9 mouse cellular contexts compared by ENCODE assay signal in genomic region chr17:34411117-34411516, GRCm38 (mm10). TPM values are rescaled to one million over a fixed set of nuclear protein-coding genes. Genes with fewer than 3 reads are reported as not detected.
A peak's percentile ranks its signal among the peaks of the same experiment; 100 is the strongest.
DNase-seq lines count a peak whose midpoint lies in the region; ATAC-seq and TF ChIP-seq lines count a peak whose summit lies in the region.
"Had no signal": no experiment of that assay in that cellular context is flagged by ENCODE, and none has a peak within 500 bp of the region (broad histone marks: within the 10 kb centered on the region; RNA-seq: fewer than 3 reads in every experiment).

No protein-coding gene starts in this region.

- H3K4me1 ChIP-seq in hindbrain, embryonic 10.5 days (replicated peaks) = no peaks in the 10 kb centered on the region
- H3K4me1 ChIP-seq in hindbrain, embryonic 12.5 days = no peaks in the 10 kb centered on the region
- no peaks in the 10 kb centered on the region for H3K4me1 ChIP-seq in forebrain, postnatal 0 days (ENCODE audit: insufficient read depth)
- no peaks in the 10 kb centered on the region for H3K4me1 ChIP-seq in midbrain, postnatal 0 days (ENCODE audit: insufficient read depth, low read length)

- WGBS in hindbrain, embryonic 10.5 days = 25% methylated on average over 6 of the region's 6 CpGs
- WGBS in hindbrain, embryonic 12.5 days = 26% methylated on average over 6 of the region's 6 CpGs
- 19% methylated on average over 6 of the region's 6 CpGs for WGBS in forebrain, postnatal 0 days
- 19% methylated on average over 6 of the region's 6 CpGs for WGBS in midbrain, postnatal 0 days

- no peak overlapping the region for H3K27ac ChIP-seq in hindbrain, embryonic 10.5 days
- no peak overlapping the region for H3K27ac ChIP-seq in hindbrain, embryonic 12.5 days
- no peak overlapping the region for H3K27ac ChIP-seq in forebrain, postnatal 0 days (ENCODE audit: low read depth, low read length)
- H3K27ac ChIP-seq in midbrain, postnatal 0 days (ENCODE audit: low read depth, low read length) = no peak overlapping the region
- H3K27ac ChIP-seq: macrophage had no signal

- no peaks in the 10 kb centered on the region; the same call in 1 of the 2 replicates for H3K27me3 ChIP-seq in hindbrain, embryonic 10.5 days (ENCODE audit: insufficient read depth, poor library complexity, severe bottlenecking)
- H3K27me3 ChIP-seq in hindbrain, embryonic 12.5 days = no peaks in the 10 kb centered on the region
- H3K27me3 ChIP-seq in forebrain, postnatal 0 days (ENCODE audit: insufficient read depth, low read length) = no peaks in the 10 kb centered on the region
- no peaks in the 10 kb centered on the region for H3K27me3 ChIP-seq in midbrain, postnatal 0 days (ENCODE audit: insufficient read depth, low read length)

- intact Hi-C loops in left cerebral cortex, postnatal 25 days (cut with DNase I) = loop anchor here (2.0 to 5.0 kb wide), 3 partner anchors 22 to 239 kb away; no protein-coding TSS in a partner anchor

- DNase-seq in hindbrain, embryonic 10.5 days (ENCODE audit: low spot score) = peak; percentile 54
- peak; percentile 43 for DNase-seq in c-Kit-positive CD71-positive TER-119-negative erythroid progenitor cells, embryonic 14.5 days (ENCODE audit: low read depth)
- DNase-seq in forebrain, postnatal 0 days = peak; percentile 85
- peak; percentile 84 for DNase-seq in induced T-regulatory cell, adult 2 months (ENCODE audit: low read depth)
- peak; percentile 81 to 88 for DNase-seq in left cerebral cortex, postnatal 25 days (ENCODE audit: low spot score in 2 of 2)
- peak; percentile 74 for DNase-seq in midbrain, postnatal 0 days (ENCODE audit: low spot score)
- DNase-seq in spleen, postnatal 14 days (ENCODE audit: low spot score in 2 of 2) = peak; percentile 40 to 69

- no peak for ATAC-seq in hindbrain, embryonic 12.5 days (ENCODE audit: low FRiP score)
- peak; percentile 60 for ATAC-seq in forebrain, postnatal 0 days
- ATAC-seq in midbrain, postnatal 0 days (ENCODE audit: low FRiP score) = 0 out of 2 replicates have a peak, but pooled peaks have one; percentile 34

- no peaks in the 10 kb centered on the region for H3K36me3 ChIP-seq in hindbrain, embryonic 10.5 days
- H3K36me3 ChIP-seq in hindbrain, embryonic 12.5 days = no peaks in the 10 kb centered on the region
- no peaks in the 10 kb centered on the region for H3K36me3 ChIP-seq in forebrain, postnatal 0 days (ENCODE audit: insufficient read depth)
- H3K36me3 ChIP-seq in midbrain, postnatal 0 days (ENCODE audit: insufficient read depth, low read length) = no peaks in the 10 kb centered on the region

- no peak overlapping the region for H3K9ac ChIP-seq in hindbrain, embryonic 12.5 days
- H3K9ac ChIP-seq in forebrain, postnatal 0 days = no peak overlapping the region
- H3K9ac ChIP-seq in midbrain, postnatal 0 days (replicated peaks; ENCODE audit: low read length, poor library complexity, severe bottlenecking) = no peak overlapping the region

- H3K4me2 ChIP-seq in hindbrain, embryonic 12.5 days (replicated peaks) = no peak overlapping the region
- no peak overlapping the region for H3K4me2 ChIP-seq in forebrain, postnatal 0 days (ENCODE audit: low read depth)
- H3K4me2 ChIP-seq in midbrain, postnatal 0 days (ENCODE audit: low read depth, low read length, poor library complexity, severe bottlenecking) = no peak overlapping the region

- H3K9me3 ChIP-seq in hindbrain, embryonic 10.5 days = no peaks in the 10 kb centered on the region
- H3K9me3 ChIP-seq in hindbrain, embryonic 12.5 days (replicated peaks) = no peaks in the 10 kb centered on the region
- H3K9me3 ChIP-seq in forebrain, postnatal 0 days (ENCODE audit: low read length) = no peaks in the 10 kb centered on the region
- H3K9me3 ChIP-seq in midbrain, postnatal 0 days (ENCODE audit: low read length) = no peaks in the 10 kb centered on the region

- peak; percentile 87 for TF ChIP-seq CTCF in forebrain, postnatal 0 days (IDR thresholded peaks at IDR 0.05; ENCODE audit: low read depth)
- peak; percentile 96 for TF ChIP-seq CTCF in midbrain, postnatal 0 days (IDR thresholded peaks at IDR 0.05)

- no peak overlapping the region for H3K4me3 ChIP-seq in hindbrain, embryonic 10.5 days
- H3K4me3 ChIP-seq in hindbrain, embryonic 12.5 days = no peak overlapping the region
- no peak overlapping the region for H3K4me3 ChIP-seq in forebrain, postnatal 0 days (ENCODE audit: low read depth, low read length)
- no peak overlapping the region for H3K4me3 ChIP-seq in midbrain, postnatal 0 days (ENCODE audit: low read depth, low read length)

RNA-seq across cellular contexts. Expression of gene BC051142, which starts 12.5 kb away (rescaled TPM):
- 1.4 and 2.0 TPM in 2 replicates for polyA plus RNA-seq in hindbrain, embryonic 10.5 days (2016; fragmentation: Nextera tagmentation; extraction: Ambion mirVana)
- polyA plus RNA-seq in hindbrain, embryonic 12.5 days (2016; fragmentation: Nextera tagmentation; extraction: Ambion mirVana) = 1.9 and 2.5 TPM in 2 replicates
- total RNA-seq in forebrain, postnatal 0 days (2014; rRNA removed) = 6.5 and 9.0 TPM in 2 replicates
- polyA plus RNA-seq in forebrain, postnatal 0 days (2015; fragmentation: Nextera tagmentation; extraction: Ambion mirVana) = 4.4 and 5.5 TPM in 2 replicates
- total RNA-seq in left cerebral cortex, postnatal 25 days (2021) = 1 to 10 TPM; 2.3 to 4.7 TPM
- total RNA-seq in midbrain, postnatal 0 days (2014; rRNA removed) = 2.0 and 9.2 TPM in 2 replicates
- 6.7 and 7.8 TPM in 2 replicates for polyA plus RNA-seq in midbrain, postnatal 0 days (2015; fragmentation: Nextera tagmentation; extraction: Ambion mirVana)

RNA-seq across cellular contexts. Expression of gene Btnl1, which starts 34.2 kb away (rescaled TPM):
- not detected in 2 replicates for polyA plus RNA-seq in hindbrain, embryonic 10.5 days (2016; fragmentation: Nextera tagmentation; extraction: Ambion mirVana)
- not detected in 2 replicates for polyA plus RNA-seq in hindbrain, embryonic 12.5 days (2016; fragmentation: Nextera tagmentation; extraction: Ambion mirVana)
- total RNA-seq in forebrain, postnatal 0 days (2014; rRNA removed) = not detected in 2 replicates
- not detected in 2 replicates for polyA plus RNA-seq in forebrain, postnatal 0 days (2015; fragmentation: Nextera tagmentation; extraction: Ambion mirVana)
- not detected for total RNA-seq in left cerebral cortex, postnatal 25 days (2021)
- total RNA-seq in midbrain, postnatal 0 days (2014; rRNA removed) = not detected in 2 replicates
- not detected in 2 replicates for polyA plus RNA-seq in midbrain, postnatal 0 days (2015; fragmentation: Nextera tagmentation; extraction: Ambion mirVana)
- polyA plus RNA-seq: macrophage had no signal

RNA-seq across cellular contexts. Expression of gene Btnl2, which starts 56.5 kb away (rescaled TPM):
- not detected in 2 replicates for polyA plus RNA-seq in hindbrain, embryonic 10.5 days (2016; fragmentation: Nextera tagmentation; extraction: Ambion mirVana)
- polyA plus RNA-seq in hindbrain, embryonic 12.5 days (2016; fragmentation: Nextera tagmentation; extraction: Ambion mirVana) = not detected in 2 replicates
- total RNA-seq in forebrain, postnatal 0 days (2014; rRNA removed) = not detected in 2 replicates
- polyA plus RNA-seq in forebrain, postnatal 0 days (2015; fragmentation: Nextera tagmentation; extraction: Ambion mirVana) = not detected in 2 replicates
- under 1 TPM; 0.71 to 0.73 TPM for total RNA-seq in left cerebral cortex, postnatal 25 days (2021)
- not detected in 2 replicates for total RNA-seq in midbrain, postnatal 0 days (2014; rRNA removed)
- polyA plus RNA-seq in midbrain, postnatal 0 days (2015; fragmentation: Nextera tagmentation; extraction: Ambion mirVana) = not detected in 2 replicates
